Mouse (Mus musculus) kidney, embryonic 16.5 days (tissue): ENCODE data around the gene Mnt. TPM values are rescaled to one million over a fixed set of nuclear protein-coding genes. Genes with fewer than 3 reads are reported as not detected.
A peak's percentile ranks its signal among the peaks of the same experiment; 100 is the strongest.

Source experiments
- ATAC-seq: fragments of 200-750 bp; cut with Nextera tagmentation; 2 replicates; pipeline ENCODE4 v1.8.0; 2017; ENCODE audit warnings: moderate TSS enrichment; ENCODE audit not compliant: low FRiP score, low TSS enrichment
- H3K27ac ChIP-seq: fragments of 300-500 bp; sonication (generic); 2 replicates; pipeline ENCODE4 v1.5.1; 2014; ENCODE audit warnings: low read length
- H3K27me3 ChIP-seq: fragments of 300-500 bp; sonication (generic); 2 replicates; pipeline ENCODE4 v1.6.1; 2014; ENCODE audit warnings: low read length, control low read depth, mixed read lengths; ENCODE audit not compliant: insufficient read depth
- H3K36me3 ChIP-seq: fragments of 300-500 bp; sonication (generic); 2 replicates; pipeline ENCODE4 v1.6.1; 2014; ENCODE audit warnings: low read length, control low read depth, mixed read lengths; ENCODE audit not compliant: insufficient read depth
- H3K4me1 ChIP-seq: fragments of 300-500 bp; sonication (generic); 2 replicates; pipeline ENCODE4 v1.6.1; 2014; ENCODE audit warnings: low read length, control low read depth, mixed read lengths; ENCODE audit not compliant: insufficient read depth
- H3K4me2 ChIP-seq: fragments of 300-500 bp; sonication (generic); replicated peaks from 2 replicates; pipeline ENCODE4 v1.6.1; 2014; ENCODE audit warnings: low read depth, low read length
- H3K4me3 ChIP-seq: fragments of 300-500 bp; sonication (generic); 2 replicates; pipeline ENCODE4 v1.5.1; 2014; ENCODE audit warnings: mild to moderate bottlenecking, low read length
- H3K9ac ChIP-seq: fragments of 300-500 bp; sonication (generic); replicated peaks from 2 replicates; pipeline ENCODE4 v1.6.1; 2014; ENCODE audit warnings: low read length
- H3K9me3 ChIP-seq: fragments of 300-500 bp; sonication (generic); 2 replicates; pipeline ENCODE4 v1.6.1; 2016; ENCODE audit warnings: low read length, control low read depth
- WGBS: fragments of 180-500 bp; shearing (Covaris S2); extraction: QIAGEN DNeasy Blood & Tissue Kit; methylation state at CpG from one replicate; pipeline ENCODE4 v1.1.7; 2014; 5-methylcytosine and 5-hydroxymethylcytosine counted together
- polyA plus RNA-seq: library from polyadenylated mRNA; unstranded; fragments of >200 nt; fragmentation: Nextera tagmentation; extraction: Ambion mirVana; gene quantifications from 2 replicates; pipeline ENCODE4 v1.2.1, GENCODE M21; 2015

Gene Mnt
- polyA plus RNA-seq, 1 experiment from 2014 or later, result 4.8 TPM

DNA sequence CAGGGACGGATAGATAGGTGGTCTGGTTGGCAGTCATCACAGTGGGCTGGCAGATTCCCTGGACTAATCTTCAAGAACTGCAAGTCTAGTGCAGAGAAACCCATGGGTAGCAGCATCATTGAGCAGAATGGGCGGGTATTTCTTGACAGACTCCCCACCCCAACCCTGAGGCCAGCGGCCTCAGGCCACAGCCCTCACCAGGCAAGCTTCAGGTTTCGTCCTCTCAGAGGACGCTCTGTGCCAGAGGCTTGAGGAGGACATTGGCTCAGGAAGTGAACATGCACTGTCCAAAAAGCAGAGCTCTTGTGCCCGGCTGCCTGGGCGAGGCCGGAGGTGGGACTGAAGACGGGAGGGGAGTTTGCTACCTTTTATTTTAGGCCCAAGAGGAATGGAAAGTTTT lies 33.7 kb downstream of the Mnt start:
- ATAC-seq, result no peak
- Histone ChIP-seq H3K9ac (no peak overlapping the region), H3K9me3 (no peaks in the 10 kb centered on the region), H3K27ac (no peak overlapping the region), H3K4me3 (no peak overlapping the region), H3K4me2 (no peak overlapping the region), H3K36me3 (0 out of 2 replicates have a peak, but pooled peaks cover 2% of the 10 kb centered on the region), H3K27me3 (no peaks in the 10 kb centered on the region), H3K4me1 (no peaks in the 10 kb centered on the region)
- WGBS, result 77% methylated on average over 9 of the region's 9 CpGs

- no peaks in the 10 kb centered on the region for H3K4me1 ChIP-seq
- WGBS, result 83% methylated on average over 9 of the region's 9 CpGs
- H3K27ac ChIP-seq, result no peak overlapping the region
- H3K9me3 ChIP-seq, result no peaks in the 10 kb centered on the region
- no peak overlapping the region for H3K9ac ChIP-seq
- H3K4me3 ChIP-seq, result no peak overlapping the region
- H3K27me3 ChIP-seq, result no peaks in the 10 kb centered on the region
- H3K36me3 ChIP-seq, result 0 out of 2 replicates have a peak, but pooled peaks cover 2% of the 10 kb centered on the region
- ATAC-seq, result no peak
- no peak overlapping the region for H3K4me2 ChIP-seq
Observed at GRCm38 (mm10) chr11:74865252-74865651, 34.5 kb downstream of the Mnt start.

- no peak for ATAC-seq
- Histone ChIP-seq H3K36me3 (0 out of 2 replicates have a peak, but pooled peaks cover 2% of the 10 kb centered on the region), H3K9me3 (no peaks in the 10 kb centered on the region), H3K4me2 (no peak overlapping the region), H3K27me3 (no peaks in the 10 kb centered on the region), H3K27ac (no peak overlapping the region), H3K9ac (no peak overlapping the region), H3K4me3 (no peak overlapping the region), H3K4me1 (peaks cover 7% of the 10 kb centered on the region)
- 73% methylated on average over 4 of the region's 4 CpGs for WGBS
Observed at GRCm38 (mm10) chr11:74866640-74867039, 35.9 kb downstream of the Mnt start.

DNA sequence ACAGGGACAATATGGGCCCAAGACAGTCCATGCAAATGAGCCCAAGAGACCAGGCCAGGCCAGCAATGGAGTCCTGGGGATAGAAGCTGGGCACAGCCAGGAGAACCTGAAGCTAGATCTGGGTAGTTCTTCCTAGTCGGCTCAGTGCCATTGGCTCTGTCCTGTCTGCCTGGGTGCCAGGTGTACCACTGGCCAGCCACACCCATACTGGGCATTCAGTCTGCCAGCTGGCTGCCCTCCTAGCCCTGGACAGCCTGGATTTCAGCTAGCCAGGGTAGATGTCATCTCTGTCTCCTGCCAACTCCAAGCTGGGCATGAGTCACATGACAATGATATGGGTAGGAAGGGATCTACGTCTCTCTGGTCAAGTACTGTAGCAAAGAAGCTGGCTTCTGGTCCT lies 36.5 kb downstream of the Mnt start:
- no peak for ATAC-seq

DNA sequence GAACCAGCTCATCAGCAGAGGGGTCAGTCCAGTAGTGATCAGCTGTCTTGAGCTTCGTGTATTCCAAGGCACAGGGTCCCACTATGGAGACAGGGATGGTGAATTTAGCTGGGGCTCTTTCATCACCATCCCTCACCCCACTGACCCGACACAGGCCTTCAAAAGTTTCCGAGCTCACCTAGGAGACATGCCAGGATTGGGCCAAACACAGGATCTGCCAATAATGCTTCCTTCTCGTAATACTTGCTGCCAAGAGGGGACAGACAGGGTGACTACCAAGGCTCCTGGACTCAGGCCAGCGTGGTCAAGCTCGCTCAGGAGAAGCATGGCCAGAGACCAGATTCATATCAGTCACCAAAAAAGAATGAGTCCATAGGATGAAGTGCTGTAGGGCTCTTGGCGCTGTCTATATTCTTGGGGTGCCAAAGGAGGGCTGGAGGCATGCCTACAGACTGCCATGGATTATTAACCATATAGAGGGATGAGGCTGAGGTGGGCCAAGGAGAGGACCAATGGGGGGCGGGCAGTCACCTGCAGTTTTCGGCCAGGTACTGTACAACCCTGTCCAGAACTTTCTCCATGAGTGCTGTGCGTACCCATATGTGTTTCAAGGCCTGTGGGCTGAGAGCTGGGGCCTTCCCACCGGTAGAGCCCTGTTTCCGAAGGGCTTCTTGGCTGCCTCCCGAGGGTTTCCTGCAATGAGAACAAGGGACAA lies 37.5 kb downstream of the Mnt start:
- 88% methylated on average over 13 of the region's 13 CpGs for WGBS

More for the DNA sequence above, 36.5 kb downstream of the Mnt start:
- H3K4me3 ChIP-seq, result no peak overlapping the region
- H3K9me3 ChIP-seq, result no peaks in the 10 kb centered on the region
- H3K4me2 ChIP-seq, result no peak overlapping the region
- H3K9ac ChIP-seq, result no peak overlapping the region
- H3K27ac ChIP-seq, result no peak overlapping the region
- H3K36me3 ChIP-seq, result 0 out of 2 replicates have a peak, but pooled peaks cover 2% of the 10 kb centered on the region
- no peaks in the 10 kb centered on the region for H3K27me3 ChIP-seq
- WGBS, result 94% methylated on average over 2 of the region's 2 CpGs
- H3K4me1 ChIP-seq, result peaks cover 7% of the 10 kb centered on the region

DNA sequence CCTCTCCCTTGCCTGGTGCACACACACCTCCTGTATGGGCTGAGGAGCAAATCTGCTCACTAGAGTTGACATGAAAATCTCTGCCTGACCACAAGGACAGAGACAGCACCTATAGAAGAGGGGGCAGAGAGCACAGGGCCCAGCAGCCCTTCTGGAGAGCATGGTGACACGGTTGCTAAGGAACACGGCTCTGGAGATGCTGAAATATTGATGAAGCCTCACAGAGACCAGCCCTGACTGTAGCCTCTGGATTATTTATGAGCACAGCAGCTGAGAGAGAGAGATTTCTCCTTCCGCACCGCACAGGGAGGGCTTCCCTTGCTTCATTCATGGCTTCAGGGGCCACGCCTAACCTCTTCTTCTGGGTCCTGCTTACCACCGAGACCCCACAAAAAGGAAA lies 38.9 kb downstream of the Mnt start:
- H3K9me3 ChIP-seq, result no peaks in the 10 kb centered on the region
- 77% methylated on average over 6 of the region's 6 CpGs for WGBS
- ATAC-seq, result no peak
- H3K27ac ChIP-seq, result no peak overlapping the region
- H3K4me3 ChIP-seq, result no peak overlapping the region
- no peaks in the 10 kb centered on the region for H3K27me3 ChIP-seq
- peaks cover 11% of the 10 kb centered on the region for H3K4me1 ChIP-seq
- 0 out of 2 replicates have a peak, but pooled peaks cover 2% of the 10 kb centered on the region for H3K36me3 ChIP-seq
- no peak overlapping the region for H3K4me2 ChIP-seq
- H3K9ac ChIP-seq, result no peak overlapping the region

More for the DNA sequence above, 37.5 kb downstream of the Mnt start:
- Histone ChIP-seq H3K36me3 (0 out of 2 replicates have a peak, but pooled peaks cover 2% of the 10 kb centered on the region), H3K27me3 (no peaks in the 10 kb centered on the region), H3K4me2 (no peak overlapping the region), H3K4me1 (peaks cover 7% of the 10 kb centered on the region), H3K9ac (no peak overlapping the region), H3K27ac (no peak overlapping the region), H3K9me3 (no peaks in the 10 kb centered on the region), H3K4me3 (no peak overlapping the region)
- no peak for ATAC-seq

GRCm38 (mm10) chr11:74870544-74870943 lies 39.8 kb downstream of the Mnt start:
- Histone ChIP-seq H3K4me3 (no peak overlapping the region), H3K4me2 (no peak overlapping the region), H3K9me3 (no peaks in the 10 kb centered on the region), H3K36me3 (0 out of 2 replicates have a peak, but pooled peaks cover 2% of the 10 kb centered on the region), H3K27ac (no peak overlapping the region), H3K27me3 (no peaks in the 10 kb centered on the region), H3K9ac (no peak overlapping the region), H3K4me1 (peaks cover 17% of the 10 kb centered on the region)
- WGBS, result 62% methylated on average over 4 of the region's 4 CpGs
- no peak for ATAC-seq

DNA sequence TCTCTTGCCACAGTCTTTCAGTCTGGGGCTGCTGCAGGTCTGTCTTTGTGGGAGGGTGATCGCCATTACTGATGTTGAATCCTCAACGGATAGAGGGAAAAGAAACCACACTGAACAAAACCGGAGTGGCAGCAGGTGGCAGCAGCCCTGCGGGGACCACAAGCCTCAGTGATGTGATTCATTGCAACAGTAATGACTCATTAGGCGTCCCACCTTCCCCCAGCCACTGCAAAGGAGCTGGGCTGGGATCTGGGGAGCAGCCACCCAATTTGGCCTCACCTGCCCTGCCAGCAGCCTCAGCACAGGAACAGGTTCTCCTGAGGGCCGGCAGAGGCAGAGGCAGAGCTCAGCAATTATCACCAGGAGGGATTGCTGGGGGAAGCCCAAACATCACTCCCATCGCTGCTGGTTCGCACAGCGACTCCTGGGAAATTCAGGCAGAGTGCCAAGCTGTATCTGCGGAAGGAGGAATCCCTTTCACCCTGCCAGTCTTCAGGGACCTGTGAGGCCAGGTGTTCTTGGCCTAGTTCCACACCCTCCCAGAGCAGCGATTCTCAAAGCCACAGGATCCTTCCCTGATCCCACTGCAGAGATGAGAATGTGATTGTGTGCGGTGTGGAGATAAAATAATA lies 40.4 kb downstream of the Mnt start:
- H3K9ac ChIP-seq, result 0 out of 2 replicates have a peak overlapping the region, but pooled peaks have one; percentile 6
- H3K4me3 ChIP-seq, result no peak overlapping the region
- no peak overlapping the region for H3K27ac ChIP-seq
- H3K36me3 ChIP-seq, result 0 out of 2 replicates have a peak, but pooled peaks cover 2% of the 10 kb centered on the region
- no peak overlapping the region for H3K4me2 ChIP-seq
- peaks cover 17% of the 10 kb centered on the region for H3K4me1 ChIP-seq
- no peaks in the 10 kb centered on the region for H3K27me3 ChIP-seq
- WGBS, result 34% methylated on average over 12 of the region's 12 CpGs
- no peak for ATAC-seq
- no peaks in the 10 kb centered on the region for H3K9me3 ChIP-seq

GRCm38 (mm10) chr11:74874630-74875029 lies 43.9 kb downstream of the Mnt start:
- Histone ChIP-seq H3K36me3 (no peaks in the 10 kb centered on the region), H3K9ac (0 out of 2 replicates have a peak overlapping the region, but pooled peaks have one; percentile 10), H3K4me3 (no peak overlapping the region), H3K4me1 (peaks cover 24% of the 10 kb centered on the region), H3K27me3 (no peaks in the 10 kb centered on the region), H3K4me2 (no peak overlapping the region), H3K9me3 (no peaks in the 10 kb centered on the region), H3K27ac (no peak overlapping the region)
- 48% methylated on average over 3 of the region's 3 CpGs for WGBS
- peak; percentile 72 for ATAC-seq

DNA sequence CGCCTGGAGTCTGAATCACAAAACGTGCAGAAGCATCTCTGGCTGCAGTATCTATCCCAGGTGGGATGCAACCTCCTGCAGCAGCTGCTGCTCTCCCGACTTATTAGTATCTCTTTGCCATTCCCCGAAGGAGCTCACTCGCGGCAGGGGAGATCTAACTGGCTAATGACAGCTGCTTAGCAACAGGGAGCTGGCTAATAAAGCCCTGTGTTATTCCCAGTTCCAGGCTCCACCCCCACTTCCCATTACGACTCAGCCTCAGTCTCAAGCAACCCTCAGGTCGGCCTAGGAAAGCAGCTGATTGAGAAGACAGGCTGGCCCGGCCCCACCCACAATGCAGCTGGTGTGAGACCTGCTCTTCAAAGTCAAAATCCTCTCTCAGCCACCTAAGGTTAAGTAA lies 46.1 kb downstream of the Mnt start:
- peaks cover 17% of the 10 kb centered on the region for H3K4me1 ChIP-seq
- H3K9me3 ChIP-seq, result no peaks in the 10 kb centered on the region
- no peak overlapping the region for H3K4me3 ChIP-seq
- no peaks in the 10 kb centered on the region for H3K36me3 ChIP-seq
- H3K9ac ChIP-seq, result no peak overlapping the region
- H3K27me3 ChIP-seq, result no peaks in the 10 kb centered on the region
- H3K27ac ChIP-seq, result no peak overlapping the region
- peak; percentile 76; the same call in 1 of the 2 replicates for ATAC-seq
- 8% methylated on average over 9 of the region's 9 CpGs for WGBS
- peak overlapping the region; percentile 28; the same call in 1 of the 2 replicates for H3K4me2 ChIP-seq
